Mouse (Mus musculus) induced T-regulatory cell, adult 2 months (primary cell): ENCODE data around the gene Vasn.
A peak's percentile ranks its signal among the peaks of the same experiment; 100 is the strongest.

Experiments
- DNase-seq: peaks from one replicate; pipeline ENCODE4 v3.0.0-alpha.2; 2012; ENCODE audit warnings: low read depth

The Vasn gene

DNA sequence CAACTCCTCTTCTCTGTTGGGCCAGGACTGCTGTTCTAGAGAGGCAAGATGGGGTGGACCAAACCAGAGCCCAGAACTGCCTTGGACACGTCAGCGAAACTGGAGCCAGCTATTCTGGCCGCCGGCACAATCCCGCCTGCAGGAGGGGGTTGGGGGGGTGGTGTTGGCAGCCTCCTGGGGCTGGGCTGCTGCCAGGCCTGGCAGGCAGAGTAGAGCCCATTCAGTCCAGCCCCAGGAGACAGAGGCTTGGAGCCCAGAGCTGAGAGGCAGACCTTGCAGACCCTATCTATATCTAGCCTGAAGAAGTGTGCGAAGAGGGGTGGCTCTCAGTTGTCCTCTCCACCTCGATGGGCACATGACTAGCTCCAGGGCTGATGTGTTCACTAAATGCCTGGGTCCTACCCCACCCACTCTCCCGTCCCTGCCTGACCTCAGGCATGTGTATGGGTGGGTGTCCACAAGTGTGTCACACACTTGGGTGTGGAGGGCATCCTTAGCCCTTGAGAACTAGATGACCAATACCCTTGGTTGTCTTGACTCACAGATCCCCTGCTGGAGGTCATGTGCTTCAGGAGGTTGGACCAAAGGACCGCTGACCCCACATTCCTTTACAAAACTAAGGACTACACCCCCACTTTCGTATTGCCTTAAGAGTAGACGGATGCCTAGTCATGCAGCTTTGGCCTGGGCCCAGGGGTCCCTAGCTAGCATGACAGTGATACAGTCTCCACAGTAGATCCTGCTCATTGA is 4.1 kb downstream of the Vasn start:
- no peak for DNase-seq

DNA sequence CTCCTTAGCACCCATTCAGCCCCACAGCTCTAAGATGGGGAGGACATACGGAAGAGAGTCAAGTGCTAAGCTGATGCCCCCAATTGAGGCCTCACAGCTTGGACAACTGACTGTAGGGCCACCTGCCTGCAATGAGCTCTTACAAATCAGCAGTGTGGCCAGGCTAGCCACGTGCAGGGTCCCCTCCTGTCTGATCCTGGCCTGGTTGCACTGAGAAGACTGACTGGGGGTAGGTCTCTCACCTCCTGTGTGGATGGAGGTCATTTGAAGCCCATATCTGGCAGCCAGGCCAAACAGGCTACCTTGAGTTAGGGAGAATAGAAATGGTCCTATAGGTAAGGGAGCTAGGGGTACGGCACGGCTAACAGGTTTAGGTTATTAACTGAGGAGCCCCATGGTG is 6.1 kb downstream of the Vasn start:
- no peak for DNase-seq

DNA sequence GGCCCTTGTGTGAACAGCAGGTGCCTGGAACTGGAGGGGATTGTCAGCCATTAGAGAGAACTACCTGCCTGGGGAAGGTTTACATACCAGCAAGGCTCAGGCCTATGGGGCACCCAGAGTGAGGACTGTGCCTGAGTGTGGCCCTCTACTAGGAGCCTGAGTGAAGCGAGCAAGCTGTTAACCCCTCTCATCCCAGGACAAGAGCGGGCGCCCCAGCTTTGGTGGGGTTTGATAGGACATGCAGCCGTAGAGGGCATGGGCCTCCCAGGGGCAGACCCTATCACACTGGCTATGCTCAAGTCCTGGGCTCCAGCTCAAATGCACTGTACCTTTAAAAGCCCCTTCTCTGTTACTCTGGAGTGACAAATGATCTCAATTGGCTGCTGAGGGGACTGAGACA is 7.1 kb downstream of the Vasn start:
- no peak for DNase-seq

DNA sequence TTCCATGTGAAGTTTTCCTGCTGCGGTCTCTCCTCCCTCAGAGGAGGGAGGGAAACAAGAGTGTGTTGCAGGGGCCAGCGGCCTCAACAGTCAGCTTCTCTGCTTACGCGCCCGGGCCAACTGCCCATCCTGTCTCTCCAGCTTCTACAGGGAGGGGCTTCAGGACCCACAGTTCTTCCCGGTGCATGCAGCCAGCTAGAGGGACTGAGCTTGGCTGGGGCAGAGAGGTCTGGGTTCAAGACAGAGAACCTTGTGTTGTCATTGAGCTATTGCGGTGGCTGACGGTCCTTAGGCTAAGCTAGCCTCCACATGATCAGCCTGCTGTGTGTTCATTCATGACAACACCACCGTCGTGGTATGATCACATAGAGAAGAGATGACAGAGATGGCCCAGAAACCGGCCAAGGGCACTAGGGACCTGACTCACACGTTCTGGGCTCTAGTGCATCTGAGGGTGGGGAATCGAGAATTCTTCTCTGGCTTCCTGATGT is 8.0 kb downstream of the Vasn start:
- no peak for DNase-seq

DNA sequence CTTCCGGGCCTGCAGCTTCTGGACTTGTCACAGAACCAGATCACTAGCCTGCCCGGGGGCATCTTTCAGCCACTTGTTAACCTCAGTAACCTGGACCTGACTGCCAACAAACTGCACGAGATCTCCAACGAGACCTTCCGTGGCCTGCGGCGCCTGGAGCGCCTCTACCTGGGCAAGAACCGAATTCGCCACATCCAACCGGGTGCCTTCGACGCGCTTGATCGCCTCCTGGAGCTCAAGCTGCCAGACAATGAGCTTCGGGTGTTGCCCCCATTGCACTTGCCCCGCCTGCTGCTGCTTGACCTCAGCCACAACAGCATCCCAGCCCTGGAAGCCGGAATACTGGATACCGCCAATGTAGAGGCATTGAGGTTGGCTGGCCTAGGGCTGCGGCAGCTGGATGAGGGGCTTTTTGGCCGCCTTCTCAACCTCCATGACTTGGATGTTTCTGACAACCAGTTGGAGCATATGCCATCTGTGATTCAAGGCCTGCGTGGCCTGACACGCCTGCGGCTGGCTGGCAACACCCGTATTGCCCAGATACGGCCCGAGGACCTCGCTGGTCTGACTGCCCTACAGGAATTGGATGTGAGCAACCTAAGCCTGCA is 8.8 kb downstream of the Vasn start:
- no peak for DNase-seq

DNA sequence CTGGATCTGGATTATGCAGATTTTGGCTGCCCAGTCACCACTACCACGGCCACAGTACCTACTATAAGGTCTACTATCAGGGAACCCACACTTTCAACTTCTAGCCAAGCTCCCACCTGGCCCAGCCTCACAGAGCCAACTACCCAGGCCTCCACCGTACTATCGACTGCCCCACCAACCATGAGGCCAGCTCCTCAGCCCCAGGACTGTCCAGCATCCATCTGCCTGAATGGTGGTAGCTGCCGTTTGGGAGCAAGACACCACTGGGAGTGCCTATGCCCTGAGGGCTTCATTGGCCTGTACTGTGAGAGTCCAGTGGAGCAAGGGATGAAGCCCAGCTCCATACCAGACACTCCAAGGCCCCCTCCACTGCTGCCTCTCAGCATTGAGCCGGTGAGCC is 9.5 kb downstream of the Vasn start:
- no peak for DNase-seq

DNA sequence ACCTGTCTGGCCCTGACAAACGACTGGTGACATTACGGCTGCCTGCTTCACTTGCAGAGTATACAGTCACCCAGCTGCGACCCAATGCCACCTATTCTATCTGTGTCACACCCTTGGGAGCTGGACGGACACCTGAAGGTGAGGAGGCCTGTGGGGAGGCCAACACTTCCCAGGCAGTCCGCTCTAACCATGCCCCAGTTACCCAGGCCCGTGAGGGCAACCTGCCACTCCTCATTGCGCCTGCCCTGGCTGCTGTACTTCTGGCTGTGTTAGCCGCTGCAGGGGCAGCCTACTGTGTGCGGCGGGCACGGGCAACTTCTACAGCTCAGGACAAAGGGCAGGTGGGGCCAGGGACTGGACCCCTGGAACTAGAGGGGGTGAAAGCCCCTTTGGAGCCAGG is 10.0 kb downstream of the Vasn start:
- DNase-seq: no peak

DNA sequence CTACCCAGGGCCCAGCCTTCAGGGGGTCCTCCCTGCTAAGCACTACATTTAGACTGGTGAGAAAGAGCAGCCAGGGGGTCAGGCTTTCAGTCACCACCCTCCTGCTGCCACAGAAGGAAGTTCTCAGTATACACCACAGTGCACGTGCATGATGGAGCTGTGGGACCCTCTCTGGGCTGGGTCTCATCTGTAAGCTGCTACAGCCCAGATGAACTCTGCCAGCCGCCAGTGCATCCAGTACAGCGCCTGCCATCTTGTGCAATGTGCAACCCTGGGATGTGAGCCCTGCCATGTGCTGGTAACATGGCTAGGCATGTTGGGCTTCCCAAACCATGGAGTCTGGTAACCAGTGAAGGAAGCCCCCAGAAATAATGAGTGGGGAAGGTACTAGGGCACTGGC is 10.4 kb downstream of the Vasn start:
- DNase-seq: no peak

DNA sequence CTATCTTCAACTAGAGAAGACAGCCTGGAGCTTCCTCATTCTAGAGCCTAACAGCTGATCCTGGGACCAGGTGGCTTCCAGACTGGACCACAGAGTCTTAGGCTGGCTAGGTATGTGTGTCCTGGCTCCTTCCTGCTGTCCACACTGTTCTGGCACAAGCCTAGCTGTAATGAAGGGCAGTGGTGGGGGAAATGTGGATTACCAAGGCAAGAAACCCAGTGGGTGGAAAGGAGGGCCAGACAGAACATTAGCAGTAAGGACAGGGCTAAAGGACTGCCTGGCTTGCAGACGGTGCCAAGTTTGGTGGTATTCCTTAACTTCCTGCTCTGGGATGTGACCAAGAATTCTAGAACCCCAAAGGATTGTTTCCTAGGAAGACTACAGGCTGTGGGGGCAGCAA is 11.3 kb downstream of the Vasn start:
- no peak for DNase-seq

DNA sequence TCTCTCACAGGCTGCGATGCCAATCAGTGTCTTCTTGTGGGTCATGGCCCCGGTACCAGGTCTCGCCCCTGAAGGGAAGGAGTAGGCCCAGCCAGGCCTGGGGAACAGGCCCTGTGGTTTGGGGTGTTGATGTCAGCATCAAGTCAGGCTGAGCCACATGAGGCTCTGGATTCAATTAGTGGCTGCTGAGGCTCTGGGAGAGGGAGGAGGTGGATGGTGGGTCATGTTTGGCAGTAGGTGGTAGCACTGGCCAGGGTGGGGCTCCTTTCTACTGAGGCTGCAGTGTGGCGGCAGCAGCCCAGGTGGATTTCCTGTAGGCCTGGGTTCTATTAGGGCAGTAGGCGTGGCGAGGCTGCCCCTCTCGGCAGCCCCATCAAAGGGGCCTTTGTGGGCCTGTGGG is 11.9 kb downstream of the Vasn start:
- DNase-seq: no peak

DNA sequence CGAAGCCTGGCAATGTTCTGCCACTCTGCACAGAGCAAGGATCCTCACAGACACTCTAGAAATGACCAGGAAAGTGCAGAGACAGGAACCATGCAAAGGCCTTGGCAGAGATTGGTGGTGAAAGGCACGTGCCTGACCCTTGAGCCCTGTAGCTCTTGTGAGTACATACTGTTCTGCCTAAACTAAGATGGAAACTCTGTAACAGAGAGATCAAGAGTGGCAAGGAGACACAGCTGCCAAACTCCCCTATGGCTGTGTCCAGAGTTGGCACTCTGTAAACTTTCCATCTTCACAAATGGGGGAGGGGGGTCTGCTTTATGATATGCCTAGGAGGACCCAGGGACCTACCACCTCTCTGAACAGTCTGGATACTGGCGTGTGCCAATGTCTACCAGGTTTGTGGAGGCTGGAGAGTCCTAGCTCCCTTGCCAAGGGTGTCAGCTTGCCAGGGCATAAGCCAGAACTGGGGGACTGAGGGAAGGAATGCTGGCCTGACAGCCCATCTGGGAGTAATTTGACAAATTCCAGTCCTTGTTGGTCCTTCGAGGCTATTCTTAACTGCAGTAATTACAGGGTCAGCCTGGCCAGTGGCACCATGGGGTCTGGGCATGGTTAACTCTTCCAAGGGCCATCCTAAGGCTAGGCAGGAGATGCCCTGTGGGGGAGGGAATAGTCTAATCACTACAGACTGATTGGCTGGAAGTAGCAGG is 13.1 kb downstream of the Vasn start:
- DNase-seq: no peak

DNA sequence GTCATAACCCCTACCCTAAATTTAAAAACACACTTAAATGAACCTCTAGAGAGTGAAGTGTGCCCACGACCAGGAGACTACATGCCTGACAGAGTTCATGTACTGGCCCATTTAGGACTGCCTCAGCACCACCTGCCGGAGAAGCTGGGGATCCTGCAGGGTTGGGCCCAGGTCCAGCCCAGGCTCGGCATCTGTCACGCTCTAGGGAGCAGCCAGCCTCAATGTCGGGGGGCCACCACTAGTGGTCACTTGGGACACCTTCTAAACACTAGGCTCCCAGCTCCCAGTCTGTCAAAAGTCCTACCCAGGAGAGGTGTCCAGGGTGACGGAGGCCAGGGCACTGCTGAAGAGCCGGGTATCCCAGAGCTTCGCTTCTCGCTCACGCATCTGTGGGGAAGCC is 15.0 kb downstream of the Vasn start:
- no peak for DNase-seq

DNA sequence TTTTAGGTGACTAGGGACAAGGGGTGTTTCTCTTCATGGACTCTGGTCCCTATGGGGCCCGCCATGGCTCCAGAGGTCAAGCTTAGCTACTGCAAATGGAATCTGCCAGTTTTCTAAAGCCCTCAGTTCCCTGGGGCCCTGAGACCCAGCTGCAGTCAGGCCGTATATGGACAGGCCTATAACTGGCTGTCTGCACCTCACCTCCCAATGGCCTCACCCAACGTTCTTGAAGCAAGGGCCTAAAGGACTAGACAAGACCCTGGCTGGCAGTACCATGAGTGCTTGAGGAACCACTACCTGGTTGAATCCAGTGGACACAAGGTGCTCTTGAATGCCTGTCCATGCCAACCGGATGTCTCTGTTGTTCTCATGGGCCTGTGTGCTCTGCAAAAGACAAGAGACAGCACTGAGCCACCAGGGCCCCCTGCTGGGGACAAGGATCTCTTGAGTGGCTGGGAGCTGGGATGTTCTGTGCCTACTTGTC is 15.6 kb downstream of the Vasn start:
- DNase-seq: no peak

DNA sequence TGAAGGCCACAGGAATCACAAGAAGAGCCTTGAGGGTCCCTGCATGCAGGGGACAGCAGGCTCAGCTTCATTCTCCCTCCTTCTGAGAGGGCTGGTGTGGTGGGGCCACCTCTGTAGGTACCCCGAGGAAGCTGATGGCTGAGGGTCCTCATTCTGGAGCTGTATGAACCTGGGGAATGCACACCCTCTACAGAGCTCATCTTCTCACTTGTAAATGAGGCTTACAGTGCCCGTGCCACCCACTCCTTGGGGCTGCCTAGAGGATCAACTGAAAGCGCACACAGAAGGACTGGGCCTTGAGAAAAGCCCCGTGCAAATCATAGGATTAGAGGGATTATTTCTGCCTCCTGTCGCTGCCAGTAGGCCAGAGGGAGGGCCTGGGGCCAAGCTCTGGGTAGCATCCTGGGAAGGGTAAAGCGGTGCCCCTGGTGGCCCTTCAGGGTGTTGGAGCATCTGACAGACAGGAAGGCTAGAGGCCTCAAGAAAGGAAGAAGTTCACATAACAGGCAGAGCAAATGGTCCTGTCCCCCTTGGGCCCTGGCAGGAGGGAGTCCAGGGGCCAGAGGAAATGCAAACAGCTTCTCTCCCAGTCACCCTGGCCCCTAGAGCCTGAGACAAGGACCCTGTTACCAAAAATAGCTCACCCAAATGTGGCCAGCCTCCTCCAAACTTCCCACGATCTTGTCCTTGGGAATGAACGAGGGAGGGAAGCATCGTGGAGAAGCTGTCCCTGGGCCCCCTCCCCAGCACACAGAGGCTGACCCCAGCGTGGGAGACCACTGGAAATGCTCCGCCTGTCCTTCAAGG is 16.2 kb downstream of the Vasn start:
- no peak for DNase-seq

DNA sequence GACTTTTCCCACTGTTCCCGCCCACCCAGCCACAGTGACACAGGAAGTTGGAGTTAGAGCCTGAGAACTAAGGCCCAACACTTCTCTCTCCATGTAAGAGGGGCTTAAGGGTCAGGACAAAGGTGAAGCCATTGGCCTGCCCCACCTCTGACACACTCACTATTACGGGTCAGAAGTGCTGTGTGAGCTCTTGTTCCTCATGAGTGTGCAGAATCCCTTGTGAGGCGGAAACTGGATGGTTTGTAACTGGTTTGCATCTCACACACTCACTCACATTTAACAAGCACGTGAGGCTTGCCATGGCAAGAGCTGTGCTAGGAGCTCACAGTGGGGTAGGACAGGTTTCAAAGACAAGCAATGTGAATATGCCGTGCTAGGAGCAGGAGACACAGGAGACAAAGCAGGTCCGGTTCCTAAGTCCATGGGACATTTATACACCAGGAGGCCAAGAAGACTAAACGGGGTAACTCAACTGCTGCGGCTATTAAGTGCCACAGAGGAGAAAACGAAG is 16.9 kb downstream of the Vasn start:
- DNase-seq: no peak

DNA sequence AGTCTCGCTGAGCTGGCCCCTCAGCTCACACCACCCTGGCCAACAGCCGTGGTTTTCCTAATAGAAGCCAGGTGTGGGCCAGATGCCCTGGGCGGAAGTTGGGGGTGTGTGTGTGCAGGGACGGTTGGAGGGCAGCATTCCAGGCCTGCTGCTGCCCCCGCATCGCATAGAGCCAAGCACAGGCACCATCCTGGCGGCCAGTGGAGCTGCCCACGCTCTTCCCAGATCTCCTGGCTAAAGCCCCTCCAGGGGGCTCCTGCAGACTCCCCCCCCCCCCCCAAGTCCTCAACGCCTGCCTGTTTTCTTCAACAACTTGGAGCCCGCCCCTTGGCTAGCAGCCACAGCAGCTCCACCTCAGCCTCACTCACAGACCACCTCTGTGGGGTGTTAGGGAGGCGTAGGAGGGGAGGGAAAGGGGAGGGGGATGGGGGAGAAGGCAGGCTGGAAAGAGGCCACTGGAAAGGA is 19.1 kb downstream of the Vasn start:
- no peak for DNase-seq

DNA sequence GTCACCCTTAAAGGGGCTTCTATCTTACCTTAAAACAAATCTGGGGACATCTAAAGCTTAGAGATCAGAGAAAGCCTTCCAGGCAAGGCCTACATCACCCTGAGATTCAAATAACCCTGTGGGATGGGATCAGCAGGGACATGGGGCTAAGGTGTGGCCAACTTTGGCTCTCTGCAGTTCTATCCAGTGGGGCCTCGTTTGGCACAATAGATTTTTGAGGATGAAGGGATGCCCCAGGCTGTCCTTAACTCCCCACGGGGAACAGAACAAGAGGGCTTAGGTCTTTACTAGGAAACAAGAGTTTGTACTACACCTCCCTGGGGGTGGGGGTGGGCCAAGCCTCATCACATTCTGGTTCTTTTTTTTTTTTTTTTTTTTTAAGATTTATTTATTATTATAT is 19.6 kb downstream of the Vasn start:
- no peak for DNase-seq

DNA sequence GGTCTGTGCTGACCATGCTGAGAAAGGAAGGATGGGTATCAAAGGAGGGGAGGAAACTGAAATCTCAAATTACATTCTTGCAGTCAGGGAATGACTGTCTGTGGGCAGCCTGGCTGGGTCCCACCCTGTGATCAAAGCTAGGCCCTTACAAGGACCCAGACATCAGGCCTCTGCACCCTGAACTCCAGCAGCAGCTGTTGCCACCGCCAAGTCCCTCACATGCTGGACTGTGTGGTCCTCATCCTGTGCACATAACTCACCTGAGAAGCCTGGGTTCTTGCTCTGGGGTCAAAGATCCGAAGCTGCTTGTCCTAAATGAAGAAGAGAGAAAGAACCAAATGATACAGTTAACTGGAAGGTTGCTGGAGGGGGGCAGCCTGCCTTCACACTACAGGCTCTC is 21.9 kb downstream of the Vasn start:
- DNase-seq: no peak

DNA sequence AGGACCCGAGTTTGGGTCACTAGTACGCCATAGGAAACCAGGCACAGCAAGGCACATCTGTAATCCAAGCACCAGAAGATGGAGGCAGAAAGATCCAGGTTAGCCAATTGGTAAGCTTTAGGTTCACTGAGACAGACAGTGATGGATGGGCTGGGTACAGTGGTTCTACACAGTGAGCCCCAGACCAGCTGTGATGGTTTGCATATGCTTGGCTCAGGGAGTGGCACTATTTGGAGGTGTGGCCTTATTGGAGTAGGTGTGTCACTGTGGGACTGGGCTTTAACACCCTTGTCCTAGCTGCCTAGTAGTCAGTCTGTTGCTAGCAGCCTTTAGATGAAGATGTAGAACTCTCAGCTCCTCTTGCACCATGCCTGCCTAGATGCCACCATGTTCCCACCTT is 24.1 kb downstream of the Vasn start:
- DNase-seq: no peak

DNA sequence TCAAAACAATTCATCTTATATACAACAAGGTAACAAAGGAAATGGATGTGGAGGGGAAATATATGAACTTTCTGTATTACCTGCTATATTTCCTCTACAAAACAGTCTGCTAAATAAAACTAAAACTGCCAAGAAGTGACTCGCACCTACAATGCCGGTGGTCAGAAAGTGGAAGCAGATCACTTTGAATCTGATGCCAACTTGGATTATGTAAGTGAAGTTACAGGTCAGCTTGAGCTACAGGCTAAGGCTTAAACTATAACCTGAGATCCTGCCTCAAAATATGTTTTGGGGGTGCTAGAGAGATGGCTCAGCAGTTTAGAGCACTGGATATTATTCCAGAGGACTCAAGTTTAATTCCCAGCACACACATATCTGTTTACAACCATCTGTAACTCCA is 26.0 kb downstream of the Vasn start:
- DNase-seq: no peak

DNA sequence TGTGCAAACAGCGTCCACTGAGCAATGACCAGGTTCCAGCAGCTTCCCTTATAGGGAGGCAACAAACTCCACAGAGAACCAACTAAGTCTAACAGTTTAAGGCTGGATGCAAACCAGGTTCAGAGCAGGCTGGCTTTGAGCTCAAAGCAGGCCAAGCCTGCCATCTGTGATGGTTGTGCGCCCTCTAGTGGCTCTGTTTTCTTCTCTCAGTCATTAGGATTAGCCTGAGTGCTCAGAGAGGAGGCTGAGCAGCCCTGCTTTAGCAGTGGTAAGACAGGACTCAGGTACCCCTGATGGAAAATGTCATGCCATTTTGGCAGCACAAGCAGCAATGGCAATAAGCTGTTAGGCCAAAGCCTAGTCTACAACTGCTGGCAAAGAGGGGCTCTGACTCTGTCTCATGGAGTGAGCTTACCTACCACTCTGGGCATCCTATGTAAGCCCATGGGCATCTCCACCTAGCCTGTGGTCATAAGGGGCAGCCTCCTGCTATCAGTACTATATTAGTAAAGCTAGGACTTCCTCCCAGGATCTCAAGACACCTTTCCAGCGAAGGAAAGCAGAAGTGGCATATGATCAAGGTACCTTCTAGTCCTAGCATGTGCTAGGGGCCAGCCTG is 27.6 kb downstream of the Vasn start:
- peak; percentile 90 for DNase-seq

DNA sequence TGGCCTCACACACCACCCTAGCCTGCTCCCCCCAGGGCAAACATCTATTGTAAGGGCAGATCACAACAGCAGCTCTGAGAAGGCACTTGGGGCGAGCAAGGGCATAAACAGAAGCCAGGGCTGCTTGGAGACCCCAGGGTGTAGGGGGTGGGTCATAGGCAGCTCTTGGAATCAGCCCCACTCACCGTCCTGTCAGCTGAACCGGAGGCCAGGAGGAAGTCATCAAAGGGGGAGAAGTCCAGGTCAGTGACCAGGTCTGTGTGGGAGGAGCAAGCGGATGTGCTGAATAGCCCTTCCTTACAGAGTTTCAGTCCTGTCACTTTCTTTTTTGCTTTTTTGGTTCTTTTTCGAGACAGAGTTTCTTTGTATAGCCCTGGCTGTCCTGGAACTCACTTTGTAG is 30.6 kb downstream of the Vasn start:
- DNase-seq: no peak
